Mouse (Mus musculus): ENCODE data around the gene Pld1.

DNA sequence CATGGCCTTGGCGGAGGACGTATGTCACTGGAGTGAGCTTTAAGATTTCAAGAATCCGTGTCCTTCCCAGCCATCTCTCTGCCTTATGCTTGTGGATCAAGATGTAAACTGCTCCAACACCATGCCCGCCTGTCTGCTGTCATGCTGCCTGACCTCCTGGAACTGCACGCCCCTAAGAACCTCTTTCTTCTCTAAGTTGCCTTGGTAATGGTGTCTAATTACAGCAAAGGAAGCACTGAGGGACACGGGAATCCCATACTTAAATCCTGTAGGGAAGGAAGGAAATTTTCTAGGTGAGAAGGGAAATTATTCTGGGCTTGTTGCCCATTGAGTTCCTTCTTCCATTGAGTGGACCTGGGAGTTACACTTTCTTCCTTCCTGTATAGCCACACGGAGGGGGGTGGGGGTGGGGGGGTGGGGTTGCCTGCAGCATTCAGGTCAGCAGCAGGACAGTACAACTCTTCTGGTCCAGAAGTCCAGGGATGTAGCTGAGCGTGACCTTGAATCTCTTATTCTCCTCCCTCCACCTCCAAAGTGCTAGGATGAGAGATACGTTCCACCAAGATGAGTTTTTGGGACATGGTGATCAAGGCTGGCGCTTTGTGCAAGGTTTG lies 38.5 kb downstream of the Pld1 start:
- TF ChIP-seq USF1 (IDR thresholded peaks at IDR 0.05; ENCODE audit: low read depth) (no peak), CTCF (IDR thresholded peaks at IDR 0.05; ENCODE audit: control insufficient read depth, insufficient read depth, insufficient read length) (no peak), CEBPB (IDR thresholded peaks at IDR 0.05; ENCODE audit: low read depth) (no peak), MYOG (IDR thresholded peaks at IDR 0.05; ENCODE audit: control insufficient read depth, extremely low read depth, insufficient read length) (no peak), FOSL1 (IDR thresholded peaks at IDR 0.05; ENCODE audit: insufficient read depth, low read length, poor library complexity, severe bottlenecking) (no peak)
